Mouse (Mus musculus) adrenal gland, postnatal 14 days (tissue): ENCODE results near the gene Figla. TPM values are rescaled to one million over a fixed set of nuclear protein-coding genes. Genes with fewer than 3 reads are reported as not detected.

Experiments
- DNase-seq: peaks from one replicate; pipeline ENCODE4 v3.0.0; 2021; ENCODE audit warnings: mixed read lengths
- total RNA-seq: library from RNA; stranded (reverse); gene quantifications from 2 replicates; pipeline ENCODE4 v1.2.3, GENCODE M21; 2021

The Figla gene
- total RNA-seq, 1 experiment from 2014 or later: not detected

GRCm38 (mm10) chr6:86070277-86070676 lies 54.3 kb downstream of the Figla start:
- no peak for DNase-seq

Other genes with a start within 250 kb of the Figla start
- 0.41 and 0.45 TPM in 2 replicates for gene Nat8f6, start 195.2 kb upstream of the Figla start, total RNA-seq
- 1.4 and 1.9 TPM in 2 replicates for gene Nat8f5, start 195.2 kb upstream of the Figla start, total RNA-seq
- 1.6 TPM in 2 replicates for gene Nat8, start 184.1 kb upstream of the Figla start, total RNA-seq
- gene Nat8f2, start 147.0 kb upstream of the Figla start, total RNA-seq: 0.64 and 3.5 TPM in 2 replicates
- gene Nat8f4, start 111.3 kb upstream of the Figla start, total RNA-seq: 6.1 and 7.9 TPM in 2 replicates
- 41.9 and 43.1 TPM in 2 replicates for gene Tprkb, start 104.3 kb upstream of the Figla start, total RNA-seq
- 23.5 and 47.2 TPM in 2 replicates for gene Nat8f1, start 100.5 kb upstream of the Figla start, total RNA-seq
- gene Dusp11, start 54.5 kb upstream of the Figla start, total RNA-seq: 115 and 124 TPM in 2 replicates
- 5.2 and 6.1 TPM in 2 replicates for gene Add2, start 12.5 kb downstream of the Figla start, total RNA-seq
- gene Tgfa, start 179.1 kb downstream of the Figla start, total RNA-seq: 7.7 and 9.7 TPM in 2 replicates